Mouse (Mus musculus) ES-Bruce4 (cell line): ENCODE measurements around the gene Mrpl1.

ENCODE experiments used
- EP300 ChIP-seq: IDR thresholded peaks from 2 replicates; pipeline ENCODE4 v1.6.1; 2011; ENCODE audit warnings: low read depth, low read length; ENCODE audit not compliant: insufficient read depth
- POLR2A ChIP-seq: IDR thresholded peaks from one replicate; pipeline ENCODE4 v1.8.1; 2011; ENCODE audit warnings: low read length; ENCODE audit not compliant: insufficient read depth

GRCm38 (mm10) chr5:96219512-96219911 is 10.2 kb downstream of the Mrpl1 start:
- TF ChIP-seq EP300 (no peak), POLR2A (no peak)
